Comparison of ENCODE assay signal across 12 mouse cellular contexts in the genomic region with DNA sequence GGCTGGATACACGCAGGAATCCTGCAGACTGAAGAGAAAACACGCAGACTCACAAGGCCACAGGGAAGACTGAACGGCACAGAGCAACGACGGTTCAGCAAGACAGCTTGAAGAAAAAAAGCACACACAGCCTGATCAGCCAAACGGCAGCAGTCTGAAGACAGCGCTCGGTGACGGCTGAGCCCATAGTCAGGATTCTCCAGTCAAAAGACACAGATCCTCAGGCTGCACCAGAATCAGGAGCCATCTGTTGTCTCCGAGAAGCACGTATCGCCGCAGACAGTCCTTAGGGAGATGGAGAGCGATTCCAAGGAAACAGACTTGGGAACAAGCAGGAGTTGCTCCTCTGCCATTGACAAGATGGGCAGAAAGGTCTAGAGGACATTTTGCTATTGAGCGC. TPM values are rescaled to one million over a fixed set of nuclear protein-coding genes. Genes with fewer than 3 reads are reported as not detected.
DNase-seq lines count a peak whose midpoint lies in the region; ATAC-seq and TF ChIP-seq lines count a peak whose summit lies in the region.
"Had no signal": no experiment of that assay in that cellular context is flagged by ENCODE, and none has a peak within 500 bp of the region (broad histone marks: within the 10 kb centered on the region; RNA-seq: fewer than 3 reads in every experiment).

No protein-coding gene starts in this region.

- H3K9ac ChIP-seq in forebrain, embryonic 13.5 days: no peak overlapping the region
- H3K9ac ChIP-seq: heart, embryonic 15.5 days; limb, embryonic 13.5 days; liver, postnatal 0 days had no signal

- H3K4me3 ChIP-seq in forebrain, embryonic 13.5 days: no peak overlapping the region
- no peak overlapping the region for H3K4me3 ChIP-seq in forebrain, embryonic 10.5 days
- H3K4me3 ChIP-seq in kidney, adult 2 months (ENCODE audit: insufficient read depth, low read depth, low read length): no peak overlapping the region
- H3K4me3 ChIP-seq: heart, embryonic 15.5 days; limb, embryonic 13.5 days had no signal

- H3K9me3 ChIP-seq in forebrain, embryonic 13.5 days (replicated peaks): no peaks in the 10 kb centered on the region
- H3K9me3 ChIP-seq in forebrain, embryonic 10.5 days: no peaks in the 10 kb centered on the region
- H3K9me3 ChIP-seq: heart, embryonic 15.5 days; limb, embryonic 13.5 days had no signal

- no peak; the same call in 1 of the 2 replicates for ATAC-seq in forebrain, embryonic 13.5 days
- ATAC-seq: liver, postnatal 0 days had no signal

- H3K4me1 ChIP-seq in forebrain, embryonic 13.5 days: no peaks in the 10 kb centered on the region
- no peaks in the 10 kb centered on the region for H3K4me1 ChIP-seq in forebrain, embryonic 10.5 days
- H3K4me1 ChIP-seq in kidney, adult 2 months (ENCODE audit: control insufficient read depth, insufficient read depth, low read length): no peaks in the 10 kb centered on the region
- H3K4me1 ChIP-seq: heart, embryonic 15.5 days; limb, embryonic 13.5 days had no signal

- DNase-seq in forebrain, embryonic 10.5 days (ENCODE audit: extremely low spot score, low spot score): no peak
- peak; percentile 31 for DNase-seq in right cerebral cortex, adult 18-20 months
- DNase-seq in right cerebral cortex, postnatal 25 days: no peak
- DNase-seq in layer of hippocampus, adult 8-10 months (ENCODE audit: low spot score in 2 of 2): peak; percentile 51 to 62
- DNase-seq in spleen, adult 12 weeks (ENCODE audit: low spot score): no peak
- DNase-seq in natural killer cell, adult 2 months (ENCODE audit: low spot score in 2 of 2): no peak
- no peak for DNase-seq in kidney, adult 2 months
- DNase-seq: cerebellum, adult 9-10 months; liver, postnatal 0 days had no signal

- 0 out of 2 replicates have a peak overlapping the region, but pooled peaks have one; percentile 2 for H3K4me2 ChIP-seq in forebrain, embryonic 13.5 days
- H3K4me2 ChIP-seq: heart, embryonic 15.5 days; limb, embryonic 13.5 days had no signal

- no peaks in the 10 kb centered on the region for H3K36me3 ChIP-seq in forebrain, embryonic 13.5 days (ENCODE audit: poor library complexity, severe bottlenecking)
- no peaks in the 10 kb centered on the region for H3K36me3 ChIP-seq in forebrain, embryonic 10.5 days (replicated peaks)
- H3K36me3 ChIP-seq in kidney, adult 2 months (ENCODE audit: control insufficient read depth, insufficient read depth, low read length): no peaks in the 10 kb centered on the region
- H3K36me3 ChIP-seq: heart, embryonic 15.5 days; limb, embryonic 13.5 days had no signal

- peak overlapping the region; percentile 49 for H3K27ac ChIP-seq in forebrain, embryonic 13.5 days
- no peak overlapping the region for H3K27ac ChIP-seq in forebrain, embryonic 10.5 days
- no peak overlapping the region for H3K27ac ChIP-seq in kidney, adult 2 months (ENCODE audit: insufficient read depth, low read depth, low read length)
- H3K27ac ChIP-seq: heart, embryonic 15.5 days; limb, embryonic 13.5 days had no signal

- no peak for TF ChIP-seq CTCF in kidney, adult 2 months (conservative IDR thresholded peaks at IDR 0.05; ENCODE audit: insufficient read depth, insufficient read length, low read depth, low read length)

- H3K27me3 ChIP-seq in forebrain, embryonic 13.5 days: no peaks in the 10 kb centered on the region
- no peaks in the 10 kb centered on the region for H3K27me3 ChIP-seq in forebrain, embryonic 10.5 days (ENCODE audit: poor library complexity, severe bottlenecking)
- H3K27me3 ChIP-seq in kidney, adult 2 months (replicated peaks; ENCODE audit: control insufficient read depth, insufficient read depth, low read length): no peaks in the 10 kb centered on the region
- H3K27me3 ChIP-seq: heart, embryonic 15.5 days; limb, embryonic 13.5 days had no signal

- 79% methylated on average over 15 of the region's 15 CpGs for WGBS in forebrain, embryonic 13.5 days
- WGBS in forebrain, embryonic 10.5 days: 85% methylated on average over 15 of the region's 15 CpGs
- WGBS in kidney, adult 2 months: 79% methylated on average over 15 of the region's 15 CpGs

- TF ChIP-seq POLR2A in kidney, adult 2 months (IDR thresholded peaks at IDR 0.05; ENCODE audit: low read depth, low read length): no peak

RNA-seq across cellular contexts. Expression of a gene that starts 56.4 kb away (rescaled TPM):
- polyA plus RNA-seq in forebrain, embryonic 13.5 days (2015; fragmentation: Nextera tagmentation; extraction: Ambion mirVana): 7.6 and 7.7 TPM in 2 replicates
- polyA plus RNA-seq in forebrain, embryonic 10.5 days (2016; fragmentation: Nextera tagmentation; extraction: Ambion mirVana): 9.3 and 10.4 TPM in 2 replicates
- 1 to 10 TPM; 3.4 to 4.5 (median 4.1) TPM for total RNA-seq in layer of hippocampus, adult 8-10 months (2022)
- polyA plus RNA-seq in kidney, adult 2 months (2012; rRNA removed): 41.0 and 44.4 TPM in 2 replicates

Comparison
In these comparisons a context has a peak if more than half of its experiments do, and no peak if none do; other contexts are left out.
1. DNase-seq: peak in right cerebral cortex, adult 18-20 months (single experiment) and layer of hippocampus, adult 8-10 months (2 of 2); none in forebrain, embryonic 10.5 days (single experiment), right cerebral cortex, postnatal 25 days (single experiment), spleen, adult 12 weeks (single experiment), natural killer cell, adult 2 months (0 of 2) and kidney, adult 2 months (single experiment).